15 mouse cellular contexts compared by ENCODE assay signal in the genomic region with DNA sequence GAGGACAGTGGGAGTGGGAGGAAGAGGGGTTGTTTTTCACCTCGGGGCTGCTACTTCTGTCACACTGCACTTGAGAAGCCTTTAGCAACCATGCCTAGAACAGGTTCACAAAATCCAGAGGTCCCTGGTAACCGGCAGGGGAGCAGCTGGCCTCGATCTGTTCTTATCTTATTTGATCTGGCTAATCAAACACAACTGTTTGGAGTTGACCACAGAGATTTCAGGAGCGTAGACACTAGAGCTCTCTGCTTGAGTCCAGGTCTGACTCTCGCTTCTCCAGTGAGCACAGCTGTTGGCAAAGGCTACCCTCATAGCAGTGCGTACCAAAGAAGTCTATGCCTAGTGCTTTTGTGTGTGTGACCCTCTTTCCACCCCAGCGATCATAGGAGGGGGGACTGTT. TPM values are rescaled to one million over a fixed set of nuclear protein-coding genes. Genes with fewer than 3 reads are reported as not detected.
DNase-seq lines count a peak whose midpoint lies in the region; ATAC-seq and TF ChIP-seq lines count a peak whose summit lies in the region.
"Had no signal": no experiment of that assay in that cellular context is flagged by ENCODE, and none has a peak within 500 bp of the region (broad histone marks: within the 10 kb centered on the region; RNA-seq: fewer than 3 reads in every experiment).

No protein-coding gene starts in this region.

- 58% methylated on average over 7 of the region's 7 CpGs for WGBS in kidney, embryonic 15.5 days
- WGBS in liver, embryonic 13.5 days (ENCODE audit: insufficient replicate concordance) = 59% methylated on average over 7 of the region's 7 CpGs
- 38% methylated on average over 7 of the region's 7 CpGs for WGBS in lung, postnatal 0 days

- no peak for DNase-seq in kidney, postnatal 10 days
- DNase-seq in liver, embryonic 13.5 days = no peak
- DNase-seq in lung, postnatal 0 days (ENCODE audit: low spot score) = peak; percentile 84
- DNase-seq in cerebellum, adult 18-20 months = no peak
- DNase-seq in adrenal gland, adult 18-20 months (ENCODE audit: low spot score in 2 of 2) = no peak
- no peak for DNase-seq in spleen, postnatal 14 days (ENCODE audit: low spot score in 2 of 2)
- no peak for DNase-seq in cerebellum, adult 11-12 months
- DNase-seq: gastrocnemius, postnatal 36 days; retina, postnatal 1 day; spleen, adult 18-20 months; thymus, adult 2 months had no signal

- no peaks in the 10 kb centered on the region for H3K9me3 ChIP-seq in kidney, embryonic 15.5 days (replicated peaks)
- H3K9me3 ChIP-seq in liver, embryonic 13.5 days (replicated peaks) = no peaks in the 10 kb centered on the region
- no peaks in the 10 kb centered on the region for H3K9me3 ChIP-seq in lung, postnatal 0 days (ENCODE audit: low read length)

- H3K27me3 ChIP-seq in kidney, embryonic 15.5 days = no peaks in the 10 kb centered on the region
- H3K27me3 ChIP-seq in liver, embryonic 13.5 days = no peaks in the 10 kb centered on the region
- no peaks in the 10 kb centered on the region for H3K27me3 ChIP-seq in lung, postnatal 0 days (replicated peaks; ENCODE audit: insufficient read depth, low read length)

- H3K36me3 ChIP-seq in kidney, embryonic 15.5 days = peaks cover 35% of the 10 kb centered on the region
- H3K36me3 ChIP-seq in liver, embryonic 13.5 days = peaks cover 27% of the 10 kb centered on the region
- H3K36me3 ChIP-seq in lung, postnatal 0 days (ENCODE audit: insufficient read depth, low read length) = no peaks in the 10 kb centered on the region; the same call in 1 of the 2 replicates

- no peak for TF ChIP-seq EP300 in lung, postnatal 0 days (IDR thresholded peaks at IDR 0.05)

- H3K9ac ChIP-seq in kidney, embryonic 15.5 days = no peak overlapping the region
- no peak overlapping the region for H3K9ac ChIP-seq in liver, embryonic 13.5 days
- no peak overlapping the region for H3K9ac ChIP-seq in lung, postnatal 0 days (replicated peaks; ENCODE audit: low read depth)

- peaks cover 7% of the 10 kb centered on the region; the same call in 1 of the 2 replicates for H3K4me1 ChIP-seq in kidney, embryonic 15.5 days
- peaks cover 37% of the 10 kb centered on the region for H3K4me1 ChIP-seq in liver, embryonic 13.5 days (replicated peaks)
- no peaks in the 10 kb centered on the region for H3K4me1 ChIP-seq in lung, postnatal 0 days (ENCODE audit: insufficient read depth, low read depth, low read length)

- TF ChIP-seq CTCF in lung, postnatal 0 days (IDR thresholded peaks at IDR 0.05) = peak; percentile 17; the same call in 1 of the 2 replicates

- H3K27ac ChIP-seq in kidney, embryonic 15.5 days = no peak overlapping the region
- H3K27ac ChIP-seq in liver, embryonic 13.5 days = peak overlapping the region; percentile 73
- H3K27ac ChIP-seq in lung, postnatal 0 days (ENCODE audit: low read length) = peak overlapping the region; percentile 68

- 0 out of 2 replicates have a peak overlapping the region, but pooled peaks have one; percentile 1 for H3K4me2 ChIP-seq in kidney, embryonic 15.5 days
- H3K4me2 ChIP-seq in liver, embryonic 13.5 days = peak overlapping the region; percentile 40
- H3K4me2 ChIP-seq in lung, postnatal 0 days (replicated peaks; ENCODE audit: low read depth, low read length) = peak overlapping the region; percentile 50

- ATAC-seq in kidney, embryonic 15.5 days (replicated peaks; ENCODE audit: low FRiP score) = no peak
- peak; percentile 21 for ATAC-seq in liver, embryonic 13.5 days (ENCODE audit: low read depth)
- peak; percentile 84 for ATAC-seq in lung, postnatal 0 days
- ATAC-seq: midbrain, embryonic 16.5 days had no signal

- H3K4me3 ChIP-seq in kidney, embryonic 15.5 days (replicated peaks) = no peak overlapping the region
- H3K4me3 ChIP-seq in liver, embryonic 13.5 days (replicated peaks) = peak overlapping the region; percentile 34
- H3K4me3 ChIP-seq in lung, postnatal 0 days (ENCODE audit: low read depth, low read length) = peak overlapping the region; percentile 28; the same call in 1 of the 2 replicates

RNA-seq across cellular contexts. Expression of a gene that starts 10.3 kb away (rescaled TPM):
- polyA plus RNA-seq in kidney, embryonic 15.5 days (2015; fragmentation: Nextera tagmentation; extraction: Ambion mirVana) = 18.5 and 19.0 TPM in 2 replicates
- 3.8 and 4.9 TPM in 2 replicates for polyA plus RNA-seq in liver, embryonic 13.5 days (2015; fragmentation: Nextera tagmentation; extraction: Ambion mirVana)
- polyA plus RNA-seq in lung, postnatal 0 days (2015; fragmentation: Nextera tagmentation; extraction: Ambion mirVana) = 9.5 and 10.5 TPM in 2 replicates
- 10 to 100 TPM; 10.8 to 13.3 TPM for total RNA-seq in adrenal gland, adult 18-20 months (2021)

RNA-seq across cellular contexts. Expression of a gene that starts 11.1 kb away (rescaled TPM):
- polyA plus RNA-seq in kidney, embryonic 15.5 days (2015; fragmentation: Nextera tagmentation; extraction: Ambion mirVana) = 43.9 and 56.1 TPM in 2 replicates
- 61.1 and 67.2 TPM in 2 replicates for polyA plus RNA-seq in liver, embryonic 13.5 days (2015; fragmentation: Nextera tagmentation; extraction: Ambion mirVana)
- 48.3 and 51.7 TPM in 2 replicates for polyA plus RNA-seq in lung, postnatal 0 days (2015; fragmentation: Nextera tagmentation; extraction: Ambion mirVana)
- total RNA-seq in adrenal gland, adult 18-20 months (2021) = 100 to 1,000 TPM; 118 to 163 TPM

RNA-seq across cellular contexts. Expression of a gene that starts 41.4 kb away (rescaled TPM):
- 1.3 and 1.7 TPM in 2 replicates for polyA plus RNA-seq in kidney, embryonic 15.5 days (2015; fragmentation: Nextera tagmentation; extraction: Ambion mirVana)
- polyA plus RNA-seq in liver, embryonic 13.5 days (2015; fragmentation: Nextera tagmentation; extraction: Ambion mirVana) = 8.8 and 12.4 TPM in 2 replicates
- 1.3 and 1.4 TPM in 2 replicates for polyA plus RNA-seq in lung, postnatal 0 days (2015; fragmentation: Nextera tagmentation; extraction: Ambion mirVana)
- total RNA-seq in adrenal gland, adult 18-20 months (2021) = 1 to 10 TPM; 1.4 to 1.7 TPM
- total RNA-seq: gastrocnemius, postnatal 36 days had no signal
- polyA plus RNA-seq: G1E had no signal

RNA-seq across cellular contexts. Expression of a gene that starts 42.2 kb away (rescaled TPM):
- 2.1 and 2.2 TPM in 2 replicates for polyA plus RNA-seq in kidney, embryonic 15.5 days (2015; fragmentation: Nextera tagmentation; extraction: Ambion mirVana)
- 0.43 and 0.58 TPM in 2 replicates for polyA plus RNA-seq in liver, embryonic 13.5 days (2015; fragmentation: Nextera tagmentation; extraction: Ambion mirVana)
- polyA plus RNA-seq in lung, postnatal 0 days (2015; fragmentation: Nextera tagmentation; extraction: Ambion mirVana) = 1.4 TPM in 2 replicates
- total RNA-seq in adrenal gland, adult 18-20 months (2021) = 10 to 100 TPM; 23.5 to 32.1 TPM

RNA-seq across cellular contexts. Expression of a gene that starts 55.8 kb away (rescaled TPM):
- 0.69 and 0.74 TPM in 2 replicates for polyA plus RNA-seq in kidney, embryonic 15.5 days (2015; fragmentation: Nextera tagmentation; extraction: Ambion mirVana)
- 0.13 and 0.16 TPM in 2 replicates for polyA plus RNA-seq in liver, embryonic 13.5 days (2015; fragmentation: Nextera tagmentation; extraction: Ambion mirVana)
- 3.0 and 3.9 TPM in 2 replicates for polyA plus RNA-seq in lung, postnatal 0 days (2015; fragmentation: Nextera tagmentation; extraction: Ambion mirVana)
- total RNA-seq in adrenal gland, adult 18-20 months (2021) = 1 to 10 TPM; 3.5 to 4.2 TPM
- total RNA-seq: gastrocnemius, postnatal 36 days; megakaryocyte, adult 5-6 weeks had no signal
- polyA plus RNA-seq: G1E had no signal
